Mouse (Mus musculus) heart, embryonic 10.5 days (tissue): Measurements from ENCODE around the gene Apoc2. TPM values are rescaled to one million over a fixed set of nuclear protein-coding genes. Genes with fewer than 3 reads are reported as not detected.

Experiments used
- DNase-seq: peaks from one replicate; pipeline ENCODE4 v3.0.0-alpha.2; 2017; ENCODE audit warnings: low spot score
- H3K27ac ChIP-seq: fragments of 300-500 bp; sonication (generic); 2 replicates; pipeline ENCODE4 v1.5.1; 2016; ENCODE audit warnings: mild to moderate bottlenecking
- H3K27me3 ChIP-seq: fragments of 300-500 bp; sonication (generic); 2 replicates; pipeline ENCODE4 v1.6.1; 2016; ENCODE audit warnings: mild to moderate bottlenecking; ENCODE audit not compliant: poor library complexity, insufficient read depth, severe bottlenecking
- H3K36me3 ChIP-seq: fragments of 300-500 bp; sonication (generic); 2 replicates; pipeline ENCODE4 v1.6.1; 2016; ENCODE audit warnings: mild to moderate bottlenecking, moderate library complexity
- H3K4me1 ChIP-seq: fragments of 300-500 bp; sonication (generic); 2 replicates; pipeline ENCODE4 v1.6.1; 2016; ENCODE audit warnings: mild to moderate bottlenecking
- H3K4me3 ChIP-seq: fragments of 300-500 bp; sonication (generic); 2 replicates; pipeline ENCODE4 v1.5.1; 2016; ENCODE audit warnings: mild to moderate bottlenecking, moderate library complexity
- H3K9me3 ChIP-seq: fragments of 300-500 bp; sonication (generic); 2 replicates; pipeline ENCODE4 v1.6.1; 2016; ENCODE audit warnings: mild to moderate bottlenecking, moderate library complexity
- WGBS: fragments of 180-500 bp; shearing (Covaris S2); methylation state at CpG from one replicate; pipeline ENCODE4 v1.1.7; 2016; 5-methylcytosine and 5-hydroxymethylcytosine counted together
- polyA plus RNA-seq: library from polyadenylated mRNA; unstranded; fragments of >200 nt; fragmentation: Nextera tagmentation; extraction: Ambion mirVana; gene quantifications from 2 replicates; pipeline ENCODE4 v1.2.1, GENCODE M21; 2016

Apoc2 gene
- polyA plus RNA-seq, result 10.8 TPM in 1 of 2 replicates, not detected in the other

DNA sequence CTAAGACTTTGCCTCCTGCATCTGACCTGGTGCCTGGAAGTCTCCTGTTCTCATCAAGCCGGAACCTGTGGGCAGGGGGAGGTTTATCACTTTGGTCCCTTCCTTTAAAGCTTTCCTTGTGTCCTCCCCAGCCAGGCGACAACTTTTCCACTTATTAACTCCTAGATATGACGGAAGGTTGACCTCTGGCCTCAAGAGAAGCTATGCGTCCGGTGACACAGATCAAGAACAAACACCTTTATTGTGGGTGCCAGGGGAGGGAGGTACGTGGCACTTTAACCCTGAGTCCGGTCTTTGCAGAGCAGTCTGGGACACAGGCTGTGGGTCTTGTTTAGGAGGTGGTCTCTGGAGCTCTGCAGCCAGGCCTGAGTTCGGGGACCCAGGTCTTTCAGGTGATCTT, at the start of gene Apoc2:
Gene Apoc2 (minus strand): TSS at position 70 of the 400 bp plus-strand sequence.
- peak within 1 kb of the TSS; percentile 10; the same call in 1 of the 2 replicates for H3K27ac ChIP-seq
- no peaks in the 10 kb centered on the region for H3K9me3 ChIP-seq
- no peak within 1 kb of the TSS for H3K4me3 ChIP-seq
- 62% methylated on average over 8 of the region's 8 CpGs for WGBS
- H3K36me3 ChIP-seq, result no peaks in the 10 kb centered on the region
- DNase-seq, result no peak
- no peaks in the 10 kb centered on the region for H3K27me3 ChIP-seq
- peaks cover 7% of the 10 kb centered on the region for H3K4me1 ChIP-seq

DNA sequence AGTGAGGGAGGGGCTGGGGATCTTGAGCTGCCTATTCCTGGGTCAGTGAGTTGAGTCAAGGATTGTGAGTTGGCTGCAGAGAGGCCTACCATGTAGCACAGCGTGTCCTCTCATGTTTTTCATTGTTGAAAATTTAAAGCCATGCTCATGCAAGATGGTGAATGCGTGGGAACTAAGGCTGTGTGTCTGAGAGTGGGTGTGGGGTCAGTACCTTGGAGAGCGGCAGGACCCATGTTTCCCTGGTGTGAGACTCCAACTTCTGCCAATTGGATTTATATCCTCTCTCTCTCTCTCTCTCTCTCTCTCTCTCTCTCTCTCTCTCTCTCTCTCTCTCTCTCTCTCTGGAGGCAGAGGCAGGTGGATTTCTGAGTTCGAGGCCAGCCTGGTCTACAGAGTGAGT, 48.8 kb upstream of the Apoc2 start:
- Histone ChIP-seq H3K4me3 (no peak overlapping the region), H3K27ac (no peak overlapping the region), H3K9me3 (no peaks in the 10 kb centered on the region), H3K36me3 (peaks cover 98% of the 10 kb centered on the region), H3K27me3 (no peaks in the 10 kb centered on the region), H3K4me1 (peaks cover 8% of the 10 kb centered on the region; the same call in 1 of the 2 replicates)
- 77% methylated on average over 4 of the region's 4 CpGs for WGBS
- no peak for DNase-seq

DNA sequence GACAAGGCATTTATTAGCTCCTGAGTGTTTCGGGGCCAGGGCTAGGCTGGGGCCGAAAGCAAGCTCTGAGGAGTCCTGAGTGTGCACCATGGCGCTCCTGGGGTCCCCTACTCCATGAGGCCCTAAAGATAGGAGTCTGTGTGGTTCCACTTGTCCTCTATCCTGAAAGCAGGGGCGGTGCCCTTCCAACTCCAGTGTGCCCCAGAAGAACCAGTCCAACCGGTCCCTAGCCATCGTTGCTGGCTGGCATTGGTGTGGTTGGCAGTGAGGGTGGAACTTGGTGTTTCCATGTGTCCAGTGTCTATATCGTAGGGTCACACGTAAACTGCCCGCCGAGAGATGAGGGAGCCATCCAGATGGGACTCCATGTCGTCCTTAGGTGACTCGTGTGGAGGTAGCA, 46.4 kb upstream of the Apoc2 start:
- 95% methylated on average over 12 of the region's 12 CpGs for WGBS
- Histone ChIP-seq H3K4me3 (no peak overlapping the region), H3K36me3 (peaks cover 98% of the 10 kb centered on the region), H3K27ac (no peak overlapping the region; the same call in 1 of the 2 replicates), H3K4me1 (peaks cover 8% of the 10 kb centered on the region; the same call in 1 of the 2 replicates), H3K9me3 (peaks cover 10% of the 10 kb centered on the region), H3K27me3 (no peaks in the 10 kb centered on the region)
- DNase-seq, result no peak

DNA sequence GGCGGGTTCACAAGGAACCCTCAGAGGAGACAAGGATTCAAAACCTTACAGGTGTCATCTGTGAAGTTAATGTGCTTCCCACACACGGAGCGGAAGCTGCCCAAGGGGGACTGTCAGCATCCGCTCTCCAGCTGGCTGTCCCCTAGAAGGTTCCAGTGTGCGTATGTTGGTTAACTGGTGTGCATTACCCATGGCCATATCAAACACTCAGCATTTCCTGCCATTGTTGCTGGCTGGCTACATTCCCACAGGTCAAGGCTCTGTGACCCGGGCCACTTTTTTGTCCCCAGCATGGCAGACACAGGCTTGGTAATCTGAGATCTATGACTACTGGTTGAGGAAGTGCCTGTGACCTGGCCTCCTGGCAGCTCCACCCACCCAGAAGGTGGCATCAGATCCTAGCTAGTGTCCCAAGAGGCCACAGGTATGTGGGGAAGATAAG, 45.0 kb upstream of the Apoc2 start:
- peak; percentile 72 for DNase-seq
- H3K27ac ChIP-seq, result peak overlapping the region; percentile 56; the same call in 1 of the 2 replicates

GRCm38 (mm10) chr7:19719200-19719599, 41.5 kb upstream of the Apoc2 start:
- peaks cover 68% of the 10 kb centered on the region for H3K36me3 ChIP-seq

More for the DNA sequence above, 45.0 kb upstream of the Apoc2 start:
- H3K4me1 ChIP-seq, result peaks cover 8% of the 10 kb centered on the region; the same call in 1 of the 2 replicates
- peaks cover 10% of the 10 kb centered on the region for H3K9me3 ChIP-seq
- WGBS, result 72% methylated on average over 6 of the region's 6 CpGs
- no peak overlapping the region for H3K4me3 ChIP-seq
- H3K36me3 ChIP-seq, result peaks cover 92% of the 10 kb centered on the region
- H3K27me3 ChIP-seq, result no peaks in the 10 kb centered on the region

GRCm38 (mm10) chr7:19718297-19718952, 40.7 kb upstream of the Apoc2 start:
- H3K27ac ChIP-seq, result no peak overlapping the region
- WGBS, result 91% methylated on average over 5 of the region's 5 CpGs
- no peaks in the 10 kb centered on the region for H3K27me3 ChIP-seq
- peaks cover 10% of the 10 kb centered on the region for H3K9me3 ChIP-seq
- peaks cover 21% of the 10 kb centered on the region for H3K4me1 ChIP-seq
- DNase-seq, result no peak
- H3K36me3 ChIP-seq, result peaks cover 65% of the 10 kb centered on the region
- H3K4me3 ChIP-seq, result no peak overlapping the region

More at GRCm38 (mm10) chr7:19719200-19719599, 41.5 kb upstream of the Apoc2 start:
- H3K9me3 ChIP-seq, result peaks cover 10% of the 10 kb centered on the region
- no peak overlapping the region for H3K4me3 ChIP-seq
- peaks cover 18% of the 10 kb centered on the region for H3K4me1 ChIP-seq
- no peaks in the 10 kb centered on the region for H3K27me3 ChIP-seq
- 93% methylated on average over 4 of the region's 4 CpGs for WGBS
- no peak for DNase-seq
- H3K27ac ChIP-seq, result no peak overlapping the region

- no peak for DNase-seq
- Histone ChIP-seq H3K4me1 (peaks cover 21% of the 10 kb centered on the region), H3K36me3 (peaks cover 64% of the 10 kb centered on the region), H3K4me3 (no peak overlapping the region), H3K27me3 (no peaks in the 10 kb centered on the region), H3K27ac (no peak overlapping the region), H3K9me3 (peaks cover 10% of the 10 kb centered on the region)
- WGBS, result 88% methylated on average over 4 of the region's 4 CpGs
These were observed 39.6 kb upstream of the Apoc2 start for GRCm38 (mm10) chr7:19717346-19717745.

GRCm38 (mm10) chr7:19716822-19717221, 39.1 kb upstream of the Apoc2 start:
- no peaks in the 10 kb centered on the region for H3K27me3 ChIP-seq
- WGBS, result 74% methylated on average over 2 of the region's 2 CpGs
- H3K9me3 ChIP-seq, result peaks cover 10% of the 10 kb centered on the region
- peak overlapping the region; percentile 79 for H3K27ac ChIP-seq
- no peak for DNase-seq
- H3K4me1 ChIP-seq, result peaks cover 21% of the 10 kb centered on the region
- peak overlapping the region; percentile 100 for H3K4me3 ChIP-seq
- H3K36me3 ChIP-seq, result peaks cover 66% of the 10 kb centered on the region

DNA sequence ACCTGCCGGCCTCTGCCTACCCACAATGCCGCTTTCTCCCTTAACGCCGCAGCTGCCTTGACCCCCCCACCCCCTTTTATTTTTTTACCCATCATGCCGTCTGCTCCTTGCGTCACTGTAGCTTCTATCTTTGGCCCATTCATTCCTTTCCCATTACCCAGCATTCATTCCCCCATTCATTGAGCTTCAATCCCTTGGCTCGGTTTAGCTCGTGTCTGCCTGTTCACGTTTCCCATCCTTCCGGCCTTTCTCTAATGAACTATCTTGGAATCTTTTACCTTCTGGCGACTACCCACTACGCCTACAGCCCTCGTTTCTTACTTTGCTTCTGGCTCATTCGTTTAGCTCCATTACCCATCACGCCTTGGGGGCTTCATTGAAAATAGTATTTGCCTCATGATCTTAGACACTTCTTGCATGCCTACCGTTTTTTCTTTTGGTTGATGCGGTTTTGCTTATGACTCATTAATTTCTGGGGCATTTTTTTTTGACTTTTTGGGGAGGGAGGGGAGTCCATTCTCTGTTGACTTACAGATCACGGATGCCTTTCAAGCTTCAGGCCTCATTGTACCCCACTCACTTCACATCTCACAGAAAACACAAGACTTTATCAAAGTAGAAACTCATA, 38.4 kb upstream of the Apoc2 start:
- H3K27me3 ChIP-seq, result no peaks in the 10 kb centered on the region
- peaks cover 66% of the 10 kb centered on the region for H3K36me3 ChIP-seq
- peaks cover 8% of the 10 kb centered on the region for H3K9me3 ChIP-seq
- no peak for DNase-seq
- H3K4me3 ChIP-seq, result peak overlapping the region; percentile 100
- peak overlapping the region; percentile 79 for H3K27ac ChIP-seq
- WGBS, result 6% methylated on average over 18 of the region's 18 CpGs
- H3K4me1 ChIP-seq, result peaks cover 21% of the 10 kb centered on the region

DNA sequence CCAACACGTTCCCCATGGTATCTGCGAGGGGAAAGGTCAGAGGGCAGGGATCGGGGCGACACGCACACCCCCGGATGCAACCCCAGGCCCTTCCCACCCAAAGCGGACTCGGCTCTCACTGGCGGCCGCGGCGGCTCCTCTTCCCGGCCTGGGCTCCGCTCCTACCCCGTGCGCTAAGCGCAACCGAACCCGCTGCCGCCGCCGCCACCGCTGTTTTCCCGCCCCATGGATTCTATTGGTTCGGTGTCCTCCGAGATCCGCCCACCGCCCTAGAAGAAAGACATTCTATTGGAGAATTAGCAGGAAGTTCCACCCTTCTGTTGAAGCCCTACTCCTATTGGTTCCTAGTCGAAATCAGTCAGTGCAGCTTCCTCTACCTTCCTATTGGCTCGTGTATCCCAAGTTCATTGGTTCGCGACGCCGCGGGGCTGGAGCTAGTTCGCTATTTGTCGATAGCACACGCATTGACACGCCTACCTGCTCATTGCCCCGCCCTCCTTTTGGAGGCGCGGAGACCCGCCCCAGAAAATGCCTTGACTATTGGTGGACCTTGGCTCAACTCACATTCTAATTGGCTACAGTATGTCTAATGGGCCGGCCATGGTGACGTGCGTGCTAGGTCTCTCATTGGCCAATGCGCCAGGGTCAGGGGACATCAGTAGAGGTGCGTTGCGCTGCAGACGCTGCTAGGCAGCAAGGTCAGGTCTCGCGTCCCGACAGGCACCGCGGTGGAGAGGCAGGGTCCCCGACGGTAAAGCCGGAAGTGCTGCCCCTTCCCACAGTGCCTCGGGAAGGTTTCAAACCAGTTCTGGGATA, 37.7 kb upstream of the Apoc2 start, which contains the start of gene Tomm40:
Gene Tomm40 (minus strand): TSS at position 200 of the 816 bp plus-strand sequence.
- H3K9me3 ChIP-seq, result 0 out of 2 replicates have a peak, but pooled peaks cover under 1% of the 10 kb centered on the region
- H3K4me3 ChIP-seq, result peak within 1 kb of the TSS; percentile 100
- H3K27me3 ChIP-seq, result no peaks in the 10 kb centered on the region
- DNase-seq, result peak; percentile 100
- H3K27ac ChIP-seq, result peak within 1 kb of the TSS; percentile 96
- peaks cover 66% of the 10 kb centered on the region for H3K36me3 ChIP-seq
- H3K4me1 ChIP-seq, result peaks cover 21% of the 10 kb centered on the region
- WGBS, result under 1% methylated on average over 59 of the region's 59 CpGs

GRCm38 (mm10) chr7:19714836-19715235, 37.1 kb upstream of the Apoc2 start:
- H3K36me3 ChIP-seq, result peaks cover 65% of the 10 kb centered on the region
- peak; percentile 79 for DNase-seq
- under 1% methylated on average over 39 of the region's 39 CpGs for WGBS
- H3K27me3 ChIP-seq, result no peaks in the 10 kb centered on the region
- peaks cover 21% of the 10 kb centered on the region for H3K4me1 ChIP-seq
- H3K4me3 ChIP-seq, result peak overlapping the region; percentile 100
- peak overlapping the region; percentile 96 for H3K27ac ChIP-seq
- H3K9me3 ChIP-seq, result no peaks in the 10 kb centered on the region

GRCm38 (mm10) chr7:19713598-19713997, 35.9 kb upstream of the Apoc2 start:
- Histone ChIP-seq H3K27ac (no peak overlapping the region), H3K4me1 (peaks cover 21% of the 10 kb centered on the region), H3K4me3 (0 out of 2 replicates have a peak overlapping the region, but pooled peaks have one; percentile 100), H3K27me3 (no peaks in the 10 kb centered on the region), H3K36me3 (peaks cover 65% of the 10 kb centered on the region), H3K9me3 (no peaks in the 10 kb centered on the region)
- WGBS, result 85% methylated on average over 9 of the region's 9 CpGs
- no peak for DNase-seq
